Mouse (Mus musculus) testis, adult 2 months (tissue): ENCODE data around the gene H2-DMb1.

Experiments
- CTCF ChIP-seq: fragments of 200-500 bp; IDR thresholded peaks from 2 replicates; pipeline ENCODE4 v1.5.1; 2012; ENCODE audit warnings: low read depth, mild to moderate bottlenecking, inconsistent platforms, low read length, moderate library complexity; ENCODE audit not compliant: control insufficient read depth, insufficient read depth, insufficient replicate concordance
- POLR2A ChIP-seq: fragments of 200-500 bp; IDR thresholded peaks from 2 replicates; pipeline ENCODE4 v1.6.1; 2012; ENCODE audit warnings: low read depth, mild to moderate bottlenecking, inconsistent platforms, low read length, moderate library complexity; ENCODE audit not compliant: control insufficient read depth

DNA sequence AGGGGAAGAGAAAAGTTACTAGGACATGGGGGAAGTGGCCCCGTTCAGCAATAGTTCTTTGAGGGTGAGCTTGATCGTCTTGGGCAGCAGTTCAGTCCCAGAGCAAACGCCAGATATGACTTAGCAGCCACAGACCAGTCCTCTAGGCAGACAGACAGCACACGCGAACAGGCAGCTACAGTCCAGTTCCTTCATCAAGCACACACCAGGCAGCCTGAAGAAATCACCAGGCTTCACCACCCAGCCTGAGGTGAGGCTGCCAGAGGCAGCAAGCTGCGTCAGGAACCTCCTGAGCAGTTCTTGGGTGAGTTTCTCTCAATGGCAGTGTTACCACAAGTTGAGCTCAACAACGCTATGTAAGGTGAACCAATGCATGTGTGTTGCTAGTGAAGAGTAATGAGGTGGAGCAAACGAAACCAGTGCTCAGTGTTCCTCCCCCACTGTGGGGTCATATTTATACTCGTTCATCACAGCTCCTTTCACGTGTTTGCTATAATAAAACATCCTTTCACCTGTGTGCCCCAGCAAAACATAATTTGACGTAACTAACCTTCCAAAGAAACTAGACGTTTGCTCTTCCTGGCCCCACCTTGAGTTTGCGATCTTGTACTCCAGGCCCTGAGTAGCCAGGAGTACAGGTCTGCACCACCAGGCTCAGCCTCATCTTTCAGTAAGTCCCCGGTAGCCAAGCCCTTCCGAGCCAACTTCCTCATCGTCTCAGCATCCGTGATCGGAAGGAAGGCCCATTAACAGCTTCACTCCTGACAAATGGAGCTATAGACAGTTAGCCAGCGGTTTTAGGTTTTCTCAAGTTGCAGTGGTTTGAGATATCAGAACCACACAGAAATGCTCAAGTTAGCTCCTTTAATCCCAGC, 22.6 kb upstream of the H2-DMb1 start:
- TF ChIP-seq CTCF, result no peak
- no peak for TF ChIP-seq POLR2A
